Mouse (Mus musculus): ENCODE data around the gene Dock3. TPM values are rescaled to one million over a fixed set of nuclear protein-coding genes. Genes with fewer than 3 reads are reported as not detected.

Dock3 gene
- polyA plus RNA-seq, 1 experiment = 10.5 TPM

DNA sequence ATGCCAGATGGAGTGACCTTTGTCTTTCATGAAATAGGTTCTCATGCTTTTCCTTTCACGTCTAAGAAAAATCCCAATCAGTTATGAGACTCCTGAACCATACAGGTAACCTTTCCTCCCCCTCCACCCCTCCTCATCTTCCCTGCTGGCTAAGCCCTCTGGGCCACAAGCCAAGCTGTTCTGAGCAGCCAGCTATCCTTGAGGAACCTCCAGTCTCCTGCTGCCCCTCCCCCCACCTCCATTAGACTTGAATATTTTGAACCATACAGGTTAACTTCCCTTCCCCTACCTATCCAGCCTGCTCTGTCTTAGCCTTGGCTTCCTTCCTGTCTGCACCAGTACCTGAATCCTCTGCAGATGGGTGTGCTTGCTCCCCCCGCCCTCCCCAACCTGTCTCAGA lies 204.1 kb downstream of the Dock3 start:
- no peak for DNase-seq (ENCODE audit: low spot score)

DNA sequence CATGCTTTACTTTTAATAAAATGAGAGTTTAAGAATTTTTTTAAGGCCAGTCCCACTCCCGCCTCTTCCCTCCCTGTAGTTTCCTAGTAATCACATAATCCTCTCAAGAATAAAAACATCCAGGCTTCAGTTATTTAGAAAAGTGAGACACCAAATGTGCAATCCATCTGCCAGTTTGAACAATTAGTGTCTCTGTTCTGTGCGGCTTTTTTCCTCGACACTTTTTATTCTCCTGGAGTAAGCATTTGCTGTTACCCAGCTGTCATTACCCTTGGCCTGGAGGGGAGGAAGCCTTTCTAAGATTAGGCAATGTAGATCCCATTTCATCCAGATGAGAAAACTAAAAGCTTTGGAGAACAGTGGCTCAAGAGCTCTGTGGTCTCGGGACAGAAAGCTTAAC lies 221.9 kb downstream of the Dock3 start:
- no peak for DNase-seq (ENCODE audit: low spot score)

- no peak for DNase-seq (ENCODE audit: low spot score)
Observed at GRCm38 (mm10) chr9:107003187-107003586, 228.5 kb downstream of the Dock3 start.

DNA sequence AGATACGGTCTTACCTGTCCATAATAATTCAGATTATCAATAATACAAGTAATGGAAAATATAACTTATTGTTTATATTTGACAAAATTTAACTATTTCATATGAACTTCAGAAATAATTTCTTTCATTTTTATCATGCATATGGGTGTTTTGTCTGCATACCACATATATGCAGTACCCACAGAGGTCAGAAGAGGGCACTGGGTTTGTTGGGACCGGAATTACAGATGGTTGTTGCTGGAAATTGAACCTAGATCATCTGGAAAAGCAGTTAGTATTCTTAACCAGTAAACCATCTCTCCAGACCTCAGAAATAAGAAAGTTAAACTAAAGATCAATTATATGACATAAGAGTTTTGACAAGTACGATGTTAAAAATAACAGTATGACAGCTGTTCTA lies 261.0 kb downstream of the Dock3 start:
- DNase-seq (ENCODE audit: low spot score) = no peak

DNA sequence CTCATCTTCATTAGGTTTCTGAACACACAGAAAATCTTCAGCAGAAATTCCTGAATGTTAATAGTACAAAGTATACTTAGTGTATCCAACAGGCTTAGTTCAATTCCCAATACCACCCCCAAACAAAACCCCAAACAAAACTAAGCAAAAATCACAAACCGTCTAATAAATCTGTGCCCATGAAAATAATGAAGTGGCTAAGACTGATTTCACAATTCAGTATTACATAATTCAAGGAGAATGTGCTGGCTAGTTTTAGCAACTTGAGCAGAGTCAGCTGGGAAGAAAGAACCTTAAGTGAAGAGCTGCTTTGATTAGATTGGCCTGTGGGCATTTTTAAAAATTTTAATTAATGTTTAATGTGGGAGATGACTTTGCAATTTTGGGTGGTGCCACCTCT lies 273.3 kb downstream of the Dock3 start:
- DNase-seq (ENCODE audit: low spot score) = no peak

DNA sequence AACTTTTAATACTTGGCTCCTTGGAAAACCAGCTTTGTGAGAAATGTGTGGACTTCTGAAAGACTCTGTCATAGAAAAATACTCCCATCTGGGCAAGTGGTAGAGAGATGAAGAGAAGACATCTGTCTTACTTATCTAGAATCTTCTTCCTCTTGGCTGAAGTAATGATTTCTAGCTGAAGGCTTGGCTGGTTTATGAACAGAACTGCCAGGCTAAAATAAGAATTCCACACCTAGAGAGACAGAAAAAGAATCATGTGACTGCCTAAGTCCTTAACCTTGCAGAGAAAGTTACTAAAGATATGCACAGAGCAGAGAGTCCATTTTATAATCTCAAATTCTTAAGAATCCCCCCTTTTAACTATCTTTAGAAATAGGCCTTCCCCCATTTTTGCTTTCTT lies 276.2 kb downstream of the Dock3 start:
- no peak for DNase-seq (ENCODE audit: low spot score)

- DNase-seq (ENCODE audit: low spot score) = no peak
Observed at GRCm38 (mm10) chr9:106934998-106935397, 296.7 kb downstream of the Dock3 start.

DNA sequence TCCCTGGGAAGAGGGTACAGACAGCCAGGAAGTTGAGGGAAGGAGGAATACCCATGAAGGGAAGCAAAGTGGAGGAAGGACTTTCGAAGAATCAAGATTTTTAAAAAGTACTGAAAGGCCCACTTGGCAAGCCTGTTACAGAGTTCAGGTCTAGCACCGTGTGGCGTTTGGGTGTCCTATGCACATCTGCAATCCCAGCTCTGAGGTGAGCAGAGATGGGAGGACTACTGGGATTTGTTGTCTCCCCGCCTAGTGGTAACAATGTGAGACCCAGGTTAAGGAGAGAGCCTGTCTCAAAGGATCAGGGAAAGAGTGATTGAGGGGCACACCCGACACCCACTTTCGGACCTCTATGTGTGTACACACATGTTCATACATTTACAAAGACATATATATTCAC lies 316.8 kb downstream of the Dock3 start:
- DNase-seq (ENCODE audit: low spot score) = no peak

- DNase-seq (ENCODE audit: low spot score) = no peak
Observed at GRCm38 (mm10) chr9:106913759-106914158, 317.9 kb downstream of the Dock3 start.

- DNase-seq (ENCODE audit: low spot score) = no peak
Observed at GRCm38 (mm10) chr9:106911624-106912023, 320.1 kb downstream of the Dock3 start.

DNA sequence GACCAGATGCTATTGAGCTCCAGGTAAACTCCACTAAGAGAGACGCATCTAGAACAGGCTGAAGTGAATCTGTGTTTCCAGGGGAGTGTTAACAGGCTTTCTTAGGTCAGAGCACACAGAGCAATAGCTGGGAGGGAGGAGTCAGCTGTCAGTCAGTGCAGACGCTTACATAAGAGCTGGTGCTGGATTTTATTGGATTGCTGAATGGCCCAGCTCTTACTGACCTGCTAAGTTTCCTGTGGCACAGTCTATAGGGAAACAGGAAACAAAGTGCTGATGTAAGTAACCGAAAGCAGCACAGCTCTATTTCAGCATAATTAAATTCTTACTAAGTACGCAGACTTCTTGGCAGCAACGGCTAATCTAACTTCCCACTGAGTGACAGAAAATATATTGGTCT lies 323.0 kb downstream of the Dock3 start:
- DNase-seq (ENCODE audit: low spot score) = no peak

- DNase-seq (ENCODE audit: low spot score) = no peak
Observed at GRCm38 (mm10) chr9:106908174-106908573, 323.5 kb downstream of the Dock3 start.

- no peak for DNase-seq (ENCODE audit: low spot score)
Observed at GRCm38 (mm10) chr9:106906597-106906996, 325.1 kb downstream of the Dock3 start.

DNA sequence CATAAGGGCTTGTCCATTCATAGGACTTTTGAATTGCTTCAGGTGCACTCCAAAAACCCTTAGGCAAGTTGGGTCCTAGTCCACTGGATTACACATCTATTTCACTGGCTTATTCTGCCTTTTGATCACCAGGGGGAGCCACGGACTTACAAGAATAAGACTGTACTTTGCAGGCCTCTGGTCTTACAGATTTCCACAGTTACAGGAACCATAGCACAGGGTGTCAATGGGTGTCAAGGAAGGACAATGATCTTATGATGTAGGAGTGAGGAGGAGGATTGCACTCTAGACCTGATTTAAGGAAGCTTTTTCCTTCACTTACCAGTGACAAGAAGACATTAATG lies 327.9 kb downstream of the Dock3 start:
- no peak for DNase-seq (ENCODE audit: low spot score)

DNA sequence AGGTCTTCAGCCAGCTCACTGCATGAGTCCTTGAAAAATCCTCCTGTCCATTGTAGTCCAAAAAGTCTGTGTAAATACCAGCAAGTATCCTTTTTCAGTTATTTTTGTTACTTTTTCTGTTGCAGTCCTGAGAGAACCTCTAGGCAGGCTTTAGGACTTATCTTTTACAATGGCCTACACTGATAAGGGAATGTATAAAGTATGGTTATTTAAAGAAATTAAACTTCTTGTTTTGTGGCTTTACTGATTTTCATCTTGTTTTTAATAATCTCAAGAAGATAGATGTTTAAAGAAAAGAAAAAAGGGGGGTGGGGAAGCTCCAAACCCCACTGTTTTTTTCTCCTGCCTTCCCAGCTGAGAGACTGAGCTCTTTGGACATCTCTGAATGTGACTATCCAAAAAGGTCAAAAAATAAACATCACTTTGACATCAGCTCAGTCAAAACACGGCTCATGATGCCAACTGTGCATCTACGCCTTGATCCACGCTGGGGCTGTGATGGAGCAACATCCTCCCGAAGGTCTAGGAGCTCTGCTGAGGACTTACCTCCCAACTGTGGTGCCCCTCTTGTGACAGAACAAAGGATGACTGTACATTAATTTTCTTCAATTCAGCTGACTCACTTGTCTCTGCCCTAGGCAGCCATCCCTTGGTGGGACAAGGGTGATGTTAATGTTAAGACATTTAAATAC lies 328.5 kb downstream of the Dock3 start:
- no peak for DNase-seq (ENCODE audit: low spot score)

- DNase-seq (ENCODE audit: low spot score) = peak; percentile 12
Observed at GRCm38 (mm10) chr9:106901596-106901995, 330.1 kb downstream of the Dock3 start.

- DNase-seq (ENCODE audit: low spot score) = peak; percentile 4
Observed at GRCm38 (mm10) chr9:106898901-106899300, 332.8 kb downstream of the Dock3 start.

- DNase-seq (ENCODE audit: low spot score) = no peak
Observed at GRCm38 (mm10) chr9:106893327-106893726, 338.4 kb downstream of the Dock3 start.

DNA sequence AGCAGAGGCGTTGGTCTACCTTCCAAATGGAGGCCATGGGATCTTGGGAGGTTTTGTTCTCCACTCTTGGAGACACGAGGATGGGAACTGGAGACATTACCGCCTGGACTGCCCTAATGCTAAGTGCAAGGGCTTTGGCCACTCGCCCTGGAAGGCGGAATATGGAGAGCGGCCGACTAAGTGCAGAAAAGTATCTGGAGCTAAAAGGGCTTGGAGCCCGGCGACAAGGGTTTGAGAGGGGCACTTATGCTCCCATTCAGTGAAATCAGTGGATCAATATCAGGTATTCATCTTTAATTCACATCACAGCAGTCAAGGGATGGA lies 339.2 kb downstream of the Dock3 start:
- DNase-seq (ENCODE audit: low spot score) = no peak

GRCm38 (mm10) chr9:106891829-106892551 lies 339.7 kb downstream of the Dock3 start, which contains the start of gene Manf:
Manf (minus strand) TSS chr9:106891979.
- DNase-seq (ENCODE audit: low spot score) = peak; percentile 93

DNA sequence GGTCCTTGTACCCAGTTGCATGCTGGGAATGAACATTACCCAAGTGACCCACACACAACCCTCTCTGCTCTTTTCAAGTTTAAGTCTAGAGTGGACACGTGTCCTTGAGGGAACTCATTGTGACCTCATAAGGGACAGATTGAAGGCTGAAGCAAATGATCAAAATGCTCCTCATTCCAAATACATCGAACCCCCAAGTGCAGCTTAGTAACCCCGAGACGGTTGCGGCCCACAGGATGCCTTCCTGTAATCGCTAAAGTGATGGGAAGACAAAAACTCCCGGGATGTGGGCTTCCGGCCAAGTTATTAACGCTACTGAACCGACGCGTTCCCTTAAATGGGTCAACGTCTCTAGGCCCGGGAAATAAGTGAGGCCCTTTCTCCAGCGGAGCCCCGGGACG lies 340.4 kb downstream of the Dock3 start:
- no peak for DNase-seq (ENCODE audit: low spot score)

DNA sequence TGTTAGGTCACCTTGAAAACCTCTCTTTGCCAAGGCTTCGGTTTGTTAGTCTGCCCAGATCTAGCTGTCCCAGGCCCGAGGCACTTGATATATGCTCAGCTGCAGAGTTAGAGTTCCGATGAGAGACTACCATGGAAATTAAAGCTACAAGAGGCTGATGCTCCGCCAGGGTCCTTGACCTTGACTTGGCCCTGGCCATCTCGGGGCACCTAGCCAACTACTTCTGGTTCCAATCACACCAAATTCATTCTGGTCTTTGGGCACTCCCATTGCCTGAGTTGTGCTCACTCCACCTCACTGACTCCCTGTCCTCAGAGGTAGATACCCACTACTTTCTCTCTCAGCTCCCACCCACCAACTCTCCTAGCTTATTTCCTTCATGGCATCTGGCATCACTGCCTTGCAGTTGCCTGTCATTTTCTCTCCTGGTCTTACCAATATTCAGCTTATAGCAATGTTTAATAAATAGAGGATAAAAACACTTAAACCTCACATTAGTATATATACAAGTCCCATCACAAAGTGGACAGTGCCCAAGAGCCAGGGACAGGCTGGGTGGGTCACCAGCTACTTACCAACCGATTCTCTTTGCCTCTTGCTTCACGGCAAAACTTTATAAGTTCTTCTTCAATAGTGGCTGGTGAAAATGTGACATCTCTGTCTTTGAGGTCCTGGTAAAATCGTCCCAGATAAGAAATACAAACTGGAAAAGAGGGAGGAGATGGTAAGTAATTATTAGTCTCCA lies 341.0 kb downstream of the Dock3 start:
- no peak for DNase-seq (ENCODE audit: low spot score)

- DNase-seq (ENCODE audit: low spot score) = no peak
Observed at GRCm38 (mm10) chr9:106889321-106889720, 342.4 kb downstream of the Dock3 start.

Measured in urinary bladder, adult 2 months (tissue).